Mouse (Mus musculus) ovary, postnatal 14 days (tissue): ENCODE measurements around the gene Dennd5b.
"Not testable (repeated sequence)": the region's sequence is repeated elsewhere in the genome, so short reads cannot be mapped to it uniquely, and the experiment has no call there.

ENCODE experiments used
- DNase-seq: peaks from one replicate; pipeline ENCODE4 v3.0.0; 2022; ENCODE audit warnings: low spot score

The Dennd5b gene

DNA sequence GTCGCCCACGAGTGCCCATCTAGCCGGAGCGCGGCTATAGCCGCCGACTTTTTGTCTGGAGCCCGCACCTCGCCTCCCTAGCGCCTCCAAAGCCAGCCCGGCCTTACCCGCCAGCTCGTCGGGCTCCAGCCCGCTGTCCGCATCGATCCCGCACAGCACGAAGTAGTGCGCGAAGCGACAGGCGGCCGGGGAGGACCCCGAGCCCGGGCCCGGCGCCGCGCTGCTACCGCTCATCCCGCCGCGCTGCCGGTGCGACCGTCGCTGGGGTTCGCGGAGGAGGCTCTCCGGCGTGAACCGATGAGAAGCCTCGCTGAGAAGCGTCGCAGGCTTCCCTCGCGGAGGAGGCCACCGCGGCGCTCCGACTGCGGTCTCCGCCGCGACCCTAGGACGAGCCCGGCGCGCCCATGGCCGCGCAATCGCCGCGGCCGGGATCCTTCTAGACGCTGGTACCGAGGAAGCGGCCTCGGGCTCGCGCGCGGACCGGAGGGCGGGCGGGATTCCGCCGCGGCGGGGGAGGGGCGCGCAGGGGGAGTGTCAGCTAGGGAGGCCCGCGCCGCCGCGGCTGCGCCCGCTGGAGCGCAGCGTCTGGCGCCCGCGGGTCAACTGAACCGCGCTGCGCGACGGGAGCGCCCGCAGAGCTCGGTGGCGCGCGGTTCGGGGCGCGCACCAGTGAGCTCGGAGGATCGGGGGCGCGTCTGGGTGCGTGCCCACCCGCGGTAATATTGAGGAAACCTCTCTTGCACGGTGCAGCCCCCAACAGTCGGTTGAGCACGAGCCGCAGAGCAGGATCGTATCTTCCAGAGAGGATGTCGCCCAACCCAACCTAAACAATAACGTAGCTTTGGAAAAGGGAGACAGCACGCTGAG is at the start of gene Dennd5b:
Gene Dennd5b (minus strand): TSS at position 605 of the 867 bp plus-strand sequence.
- DNase-seq: peak; percentile 68

DNA sequence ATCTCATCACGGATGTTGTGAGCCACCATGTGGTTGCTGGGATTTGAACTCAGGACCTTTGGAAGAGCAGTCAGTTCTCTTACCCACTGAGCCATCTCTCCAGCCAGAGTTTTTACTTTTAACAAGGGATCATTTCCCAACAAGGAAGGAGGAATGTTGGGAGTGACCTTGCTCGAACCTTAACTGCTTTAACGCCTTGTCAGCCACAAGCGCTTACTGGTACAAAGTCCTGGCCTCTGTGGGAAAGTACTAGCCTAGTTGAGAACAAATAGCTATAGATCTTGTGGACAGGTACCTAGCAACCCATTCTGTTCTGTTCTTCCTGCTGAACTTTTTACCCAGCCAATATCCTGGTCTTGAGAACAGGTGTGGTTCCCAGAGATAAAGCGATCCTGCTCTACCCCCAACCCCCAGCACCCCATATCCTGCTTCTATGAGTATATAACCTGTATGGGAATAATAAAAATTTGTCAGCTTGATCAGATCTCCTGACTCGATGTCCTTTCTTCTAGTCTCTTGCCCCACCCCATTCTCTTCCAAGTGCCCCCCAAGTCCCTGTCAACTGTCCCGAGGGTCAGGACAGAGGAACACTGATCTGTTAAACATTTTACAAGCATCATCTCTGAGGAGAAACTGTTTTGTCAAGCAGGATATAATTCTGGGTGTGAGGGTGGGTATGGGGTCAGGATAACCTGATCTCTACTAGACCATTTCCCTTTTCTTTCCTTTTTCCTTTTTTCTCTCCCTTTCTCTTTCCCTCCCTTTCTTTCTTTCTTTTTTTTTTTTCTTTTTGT is 47.2 kb upstream of the Dennd5b start:
- no peak for DNase-seq

DNA sequence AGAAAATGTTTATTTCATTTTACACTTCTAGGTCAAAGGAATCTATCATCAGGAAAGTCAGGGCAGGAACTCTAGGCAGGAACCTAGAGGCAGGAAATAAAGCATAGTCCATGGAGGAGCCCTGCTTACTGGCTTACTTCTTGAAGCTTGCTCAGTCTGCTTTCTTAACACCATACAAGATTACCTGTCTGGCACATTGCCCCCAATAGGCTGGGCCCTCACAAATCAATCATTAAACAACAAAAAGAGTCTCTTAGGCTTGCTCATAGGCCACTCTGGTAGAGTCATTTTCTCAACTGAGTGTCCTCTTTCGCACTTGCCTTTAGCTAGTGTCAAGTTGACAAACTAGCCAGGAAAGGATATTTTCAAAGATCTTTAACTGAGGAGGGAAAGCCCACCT is 43.7 kb upstream of the Dennd5b start:
- DNase-seq: no peak

DNA sequence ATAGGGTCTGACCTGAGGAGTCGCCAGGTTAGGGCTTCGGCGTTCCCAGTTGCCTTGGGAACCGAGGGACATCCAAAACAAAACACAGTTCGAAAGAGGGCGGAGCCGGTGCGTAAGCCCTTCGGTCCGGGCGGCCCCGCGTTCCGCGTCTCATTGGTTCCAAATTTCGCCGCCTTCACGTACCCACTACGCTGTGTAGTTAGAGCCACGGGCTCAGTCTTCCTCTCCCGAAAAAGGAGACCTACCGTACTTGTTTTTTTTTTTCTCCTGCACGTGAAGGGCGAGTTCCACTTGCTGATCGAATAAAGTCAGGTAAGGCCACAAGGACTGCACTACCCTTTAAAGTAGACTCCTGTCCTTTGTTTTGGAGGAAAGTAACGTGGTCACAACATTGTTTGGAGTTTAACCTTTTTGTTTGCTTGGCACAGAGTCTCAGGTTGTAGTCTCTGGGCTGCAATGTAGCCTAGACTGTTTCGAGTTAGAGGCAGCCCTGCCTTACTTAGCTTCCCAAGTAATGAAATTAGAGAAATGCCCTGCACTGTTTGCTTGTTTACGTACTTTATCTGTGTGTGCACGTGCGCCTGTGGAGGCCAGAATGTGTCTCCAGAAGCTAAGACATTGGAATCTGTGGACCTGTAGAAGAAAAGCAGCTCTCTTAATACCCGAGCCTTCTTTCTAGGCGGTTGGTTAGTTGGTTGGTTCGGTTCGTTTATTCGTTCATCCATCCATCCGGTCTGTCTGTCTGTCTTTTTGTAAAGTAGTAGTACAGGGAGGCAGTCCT is 40.1 kb upstream of the Dennd5b start:
- peak; percentile 75 for DNase-seq

DNA sequence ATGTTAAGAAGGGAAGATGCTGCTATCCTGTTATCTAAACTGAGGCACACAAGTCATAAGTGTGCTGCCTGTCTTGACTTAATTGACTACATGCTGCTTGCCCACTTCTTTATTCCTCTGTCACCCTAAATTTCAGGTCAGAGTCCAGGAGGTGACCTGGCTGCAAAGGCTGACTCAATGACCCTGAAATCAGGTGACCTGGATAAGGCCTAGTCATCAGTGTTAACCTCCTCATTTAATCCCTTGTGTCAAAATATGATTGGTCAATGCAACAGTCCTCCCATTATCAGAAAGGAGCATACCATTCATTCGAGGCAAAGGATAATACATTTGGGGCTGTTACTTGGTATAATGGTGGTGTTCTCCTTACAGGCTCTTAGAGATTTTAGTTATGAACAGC is 38.0 kb upstream of the Dennd5b start, which contains the start of gene Etfbkmt:
Gene Etfbkmt (plus strand): TSS at position 379 of the 400 bp plus-strand sequence.
- DNase-seq: no peak

DNA sequence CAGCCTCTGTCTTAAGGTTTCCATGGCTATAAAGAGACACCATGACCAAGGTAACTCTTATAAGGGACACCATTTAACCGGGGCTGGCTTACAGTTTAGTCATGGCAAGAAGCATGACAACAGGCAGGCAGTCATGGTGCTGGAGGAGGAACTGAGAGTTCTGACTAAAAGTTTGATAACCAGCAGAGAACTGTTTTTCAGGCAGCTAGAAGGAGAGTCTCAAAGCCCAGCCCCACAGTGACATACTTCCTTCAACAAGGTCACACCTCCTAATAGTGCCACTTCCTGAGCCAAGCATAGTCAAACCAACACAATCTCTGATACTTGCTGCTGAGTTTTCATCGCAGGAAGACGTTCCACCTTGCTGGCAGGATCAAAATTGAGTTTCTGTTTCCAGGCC is 37.5 kb upstream of the Dennd5b start:
- no peak for DNase-seq

DNA sequence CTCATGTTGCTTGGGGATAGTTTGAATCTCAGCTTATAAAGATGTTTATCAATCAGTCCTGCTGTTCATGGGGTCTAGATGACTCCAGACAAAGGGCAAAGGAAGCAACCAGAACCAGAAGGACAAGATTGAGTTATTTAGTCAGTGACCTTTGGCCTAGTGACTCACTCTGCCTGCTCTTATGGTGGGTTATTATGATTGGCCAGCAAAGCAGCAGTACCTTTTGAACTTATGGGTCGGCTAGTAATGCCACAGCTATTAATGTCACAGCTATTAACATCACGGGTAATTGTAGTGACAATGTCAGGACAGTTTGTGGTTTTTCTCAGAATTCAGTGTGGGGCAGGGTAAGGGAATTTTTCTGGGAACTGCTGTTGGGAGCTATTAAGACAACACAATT is 36.5 kb upstream of the Dennd5b start:
- DNase-seq: no peak

DNA sequence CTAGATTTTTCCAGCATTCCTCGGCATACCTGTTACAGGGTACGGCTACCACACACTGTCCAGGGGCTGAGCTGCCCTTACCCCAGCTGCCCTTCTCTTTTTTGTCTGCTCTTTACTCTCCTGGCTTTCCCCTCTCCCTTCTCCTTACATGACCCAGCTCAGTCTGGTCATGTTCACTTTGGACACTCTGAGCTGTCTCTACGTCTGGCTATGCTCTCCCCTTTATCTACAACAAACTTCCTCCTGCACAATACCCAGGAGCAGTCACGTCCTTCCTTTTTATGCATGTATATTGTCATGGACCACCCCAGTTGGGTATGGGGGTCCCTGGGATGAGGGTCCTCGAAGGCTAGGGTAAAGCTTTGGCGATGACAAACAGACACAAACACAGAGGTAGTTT is 34.2 kb upstream of the Dennd5b start:
- DNase-seq: no peak

DNA sequence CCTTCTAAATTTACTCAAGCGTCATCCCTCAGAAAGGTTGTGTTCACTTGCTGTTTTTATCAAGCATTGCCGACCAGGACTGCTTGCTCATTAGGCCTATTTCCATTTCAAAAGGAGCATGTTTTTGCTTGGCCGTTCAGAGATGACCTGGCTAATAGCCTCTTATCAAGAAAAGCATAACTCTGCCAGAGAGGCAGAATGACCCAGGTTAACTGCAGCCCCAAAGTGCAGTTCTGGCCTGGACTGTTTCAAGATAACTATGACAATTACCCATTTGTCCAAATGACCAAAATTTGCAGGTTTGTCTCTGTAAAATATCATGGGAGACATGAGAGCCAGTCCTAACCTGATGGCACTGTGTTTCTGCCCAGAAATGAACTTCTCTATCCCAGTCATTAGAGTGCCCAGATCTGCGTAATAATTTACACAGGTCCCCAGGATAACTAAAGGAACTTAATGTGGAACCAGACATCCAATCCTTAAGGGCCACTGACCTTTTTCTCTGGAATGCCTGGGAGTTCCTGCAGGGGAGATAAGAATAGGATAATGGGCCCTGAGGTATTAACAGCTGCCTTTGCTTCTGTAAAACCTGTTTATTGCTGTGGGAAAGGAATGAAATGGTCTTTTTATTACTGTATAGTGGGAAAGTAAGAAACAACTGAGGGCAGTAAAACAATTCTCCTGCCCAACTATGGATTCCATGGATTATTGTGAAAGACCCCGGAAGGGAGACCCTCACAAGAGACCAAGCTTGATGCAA is 33.1 kb upstream of the Dennd5b start:
- no peak for DNase-seq

DNA sequence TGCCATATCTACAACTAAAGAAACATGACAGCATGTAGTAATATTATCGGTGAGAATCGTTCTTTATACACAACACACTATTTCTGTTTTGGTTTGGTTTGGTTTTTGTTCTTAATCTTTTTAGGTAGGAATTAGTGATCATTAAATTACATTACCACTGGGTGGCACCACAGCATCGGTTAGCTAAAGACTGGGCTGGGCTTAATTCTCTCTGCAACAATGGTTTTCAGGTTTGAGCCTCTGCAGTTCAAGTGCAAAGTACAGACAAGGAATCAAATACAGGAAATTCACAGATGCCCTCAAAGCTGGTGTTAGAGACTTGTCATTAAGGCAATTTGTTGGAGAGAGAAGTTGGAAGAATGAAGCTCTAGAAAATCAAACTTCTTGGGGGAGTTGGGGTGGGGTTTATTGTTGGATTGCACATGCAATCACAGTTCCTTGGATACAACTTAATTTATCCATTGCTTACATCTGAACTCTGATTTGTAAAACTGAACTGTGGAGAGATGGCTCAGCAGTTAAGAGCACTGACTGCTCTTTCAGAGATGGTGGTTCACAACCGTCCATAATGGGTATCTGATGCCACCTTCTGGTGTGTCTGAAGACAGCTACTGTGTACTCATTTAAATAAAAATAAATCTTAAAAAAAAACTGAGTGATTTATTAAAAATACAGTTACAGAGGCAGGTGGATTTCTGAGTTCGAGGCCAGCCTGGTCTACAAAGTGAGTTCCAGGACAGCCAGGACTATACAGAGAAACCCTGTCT is 31.0 kb upstream of the Dennd5b start:
- DNase-seq: no peak

DNA sequence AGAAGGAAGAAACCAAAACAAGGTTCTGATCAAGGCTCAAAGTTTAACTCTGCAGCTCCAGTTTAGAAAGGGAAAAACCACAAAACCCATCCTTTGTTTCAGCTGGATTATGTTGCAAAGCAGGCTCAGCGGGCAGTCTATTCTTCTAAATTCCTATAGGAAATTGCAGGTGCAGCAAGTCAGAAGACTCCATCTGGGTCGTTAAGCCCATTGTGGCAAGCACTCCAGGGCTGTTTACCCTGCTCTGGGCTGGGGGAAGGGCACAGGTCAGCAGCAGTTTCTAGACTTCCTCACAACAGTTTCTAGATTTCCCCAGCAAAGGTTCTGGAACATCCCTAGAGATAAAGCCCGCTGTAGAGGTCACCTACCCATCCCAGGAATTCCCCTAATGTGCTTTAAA is 29.6 kb upstream of the Dennd5b start:
- no peak for DNase-seq

DNA sequence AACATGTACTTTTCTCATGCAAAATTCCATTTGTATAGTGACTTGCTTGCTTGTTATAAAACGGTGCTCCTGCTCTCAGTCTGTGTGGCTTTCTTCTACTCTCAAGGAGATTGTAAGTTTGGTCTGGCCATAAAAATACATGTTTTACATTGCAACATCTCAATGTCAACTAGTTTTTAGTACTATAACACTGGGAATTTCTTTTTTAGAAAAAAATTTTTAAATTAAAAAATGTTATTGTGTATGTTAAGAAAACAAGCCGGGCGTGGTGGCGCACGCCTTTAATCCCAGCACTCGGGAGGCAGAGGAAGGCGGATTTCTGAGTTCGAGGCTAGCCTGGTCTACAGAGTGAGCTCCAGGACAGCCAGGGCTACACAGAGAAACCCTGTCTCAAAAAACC is 28.4 kb upstream of the Dennd5b start, which contains the start of gene Gm10203:
Gene Gm10203 (plus strand): TSS at position 301 of the 400 bp plus-strand sequence.
- not testable (repeated sequence) for DNase-seq

DNA sequence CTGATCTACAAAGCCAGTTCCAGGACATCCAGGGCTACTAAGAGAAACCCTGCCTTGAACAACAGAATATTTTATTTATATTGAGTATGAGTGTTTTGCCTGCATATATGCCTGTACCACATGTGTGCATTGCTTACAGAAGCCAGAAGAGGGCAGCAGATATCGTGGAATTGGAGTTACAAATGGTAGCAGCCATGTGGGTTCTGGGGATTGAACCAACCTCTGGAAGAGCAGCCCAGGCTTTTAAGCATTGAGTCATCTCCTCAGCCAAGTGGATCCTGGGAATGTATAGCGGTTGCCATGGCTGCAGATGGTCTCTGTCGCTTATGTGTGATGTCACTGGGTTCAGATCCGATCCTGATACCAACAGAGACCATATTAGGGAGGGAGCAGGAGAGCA is 25.2 kb upstream of the Dennd5b start:
- DNase-seq: no peak

DNA sequence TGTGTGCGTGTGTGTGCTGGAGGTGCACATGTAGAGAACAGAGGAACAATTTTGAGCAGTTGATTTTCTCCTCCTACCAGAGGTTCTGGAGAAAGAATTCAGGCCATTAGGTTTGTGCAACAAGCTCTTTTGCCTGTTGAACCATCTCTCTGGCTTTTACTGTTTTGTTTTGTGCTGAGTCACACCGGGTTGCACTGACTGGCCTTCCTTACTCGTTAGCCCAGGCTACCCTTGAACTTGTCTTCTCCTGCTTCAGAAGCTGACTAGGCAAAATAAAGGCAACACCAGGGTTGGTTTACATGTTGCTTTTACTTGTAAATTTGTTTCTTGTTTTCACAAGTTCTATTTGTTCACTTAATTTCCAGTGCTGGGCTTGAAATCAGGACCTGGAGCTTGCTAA is 21.6 kb upstream of the Dennd5b start:
- no peak for DNase-seq

DNA sequence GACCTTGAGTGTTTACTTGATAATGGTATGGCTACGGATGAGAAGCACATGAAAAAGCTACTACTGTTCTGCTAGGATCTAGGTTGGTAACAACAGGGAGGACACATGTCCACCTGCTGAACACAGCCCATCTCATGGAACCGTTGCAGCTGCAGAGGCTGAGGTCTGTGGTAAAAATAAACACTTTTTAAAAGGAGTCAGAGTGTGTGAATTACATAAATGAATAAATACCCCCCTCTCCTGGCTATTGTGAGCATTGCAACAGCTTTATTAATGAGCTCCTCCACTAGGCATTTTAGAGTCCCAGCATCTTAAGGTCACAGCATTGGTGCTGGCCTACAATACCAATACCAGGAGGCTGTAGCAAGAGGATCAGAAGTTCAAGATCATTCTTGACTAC is 18.4 kb upstream of the Dennd5b start:
- DNase-seq: peak; percentile 61

DNA sequence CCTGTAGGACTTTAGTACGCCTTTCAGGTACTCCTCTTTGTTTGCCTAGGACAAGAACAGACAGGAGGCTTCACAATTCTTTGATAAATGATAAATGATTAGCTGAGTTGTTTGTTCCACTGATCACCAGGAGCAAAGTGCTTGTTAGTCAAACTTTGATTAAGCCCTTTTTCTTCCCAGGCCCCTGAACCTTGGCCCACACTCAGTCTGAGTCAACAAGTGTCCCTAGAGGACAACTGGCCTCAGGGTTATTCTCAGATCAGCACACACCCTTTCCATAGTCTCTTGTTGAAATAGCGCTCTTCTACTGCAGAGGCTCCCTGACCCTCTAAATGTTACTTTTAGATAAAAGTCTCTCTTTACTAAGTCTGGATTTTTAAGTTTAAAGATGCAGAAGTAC is 17.5 kb upstream of the Dennd5b start:
- DNase-seq: no peak

DNA sequence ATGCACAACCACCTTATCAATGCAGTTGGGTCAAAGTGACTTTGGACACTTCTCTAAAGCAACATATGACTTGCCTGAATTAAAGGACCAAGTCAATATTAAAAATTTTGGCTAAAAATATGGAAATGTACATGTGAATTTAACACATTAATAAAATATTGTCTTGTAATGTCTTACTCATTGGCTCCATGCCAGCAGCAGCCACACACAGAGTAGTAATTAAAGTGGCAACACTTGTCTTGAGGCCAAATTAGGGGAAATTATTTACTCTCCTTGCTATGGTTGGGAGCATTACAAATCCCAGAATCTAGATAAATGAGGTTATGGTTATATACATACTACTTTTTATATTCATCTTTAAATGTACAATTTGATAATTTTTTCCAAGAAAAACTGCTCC is 15.5 kb upstream of the Dennd5b start:
- DNase-seq: no peak

DNA sequence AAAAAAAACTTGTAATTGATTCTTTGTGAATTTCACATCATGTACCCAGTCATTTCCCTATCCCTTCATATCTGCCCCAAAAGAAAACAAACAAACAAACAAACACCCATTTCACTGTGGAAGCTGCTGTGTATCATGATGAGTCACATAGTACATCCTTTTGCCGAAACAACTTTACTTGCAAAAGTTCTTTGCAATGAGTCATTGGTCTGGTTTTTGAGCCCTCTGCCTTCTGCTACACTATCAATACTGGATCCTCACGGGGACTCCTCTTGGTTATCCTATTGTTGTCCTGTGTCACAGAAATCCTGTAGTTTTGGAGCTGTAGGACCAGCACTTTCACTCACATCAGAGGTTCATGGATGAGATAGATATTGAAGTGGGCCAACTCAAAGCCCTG is 7.4 kb upstream of the Dennd5b start:
- no peak for DNase-seq

DNA sequence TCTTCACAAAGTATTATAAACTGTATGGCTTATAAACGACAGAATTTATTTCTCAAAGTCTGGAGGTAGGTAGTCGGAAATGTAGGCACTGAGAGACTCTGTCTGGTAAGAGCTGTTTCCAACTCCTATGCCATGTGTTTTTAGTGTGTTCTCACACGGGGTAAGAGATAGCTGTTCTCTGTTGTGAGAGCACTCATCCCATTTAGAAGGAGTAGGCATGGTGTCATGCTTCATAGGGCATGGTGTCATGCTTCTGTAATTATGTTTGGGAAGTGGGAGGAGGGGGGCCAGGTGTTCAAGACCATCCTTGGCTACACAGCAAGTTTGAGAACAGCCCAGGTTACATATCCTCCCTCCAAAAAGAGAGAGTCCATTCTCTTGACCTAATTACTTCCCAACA is 6.1 kb upstream of the Dennd5b start:
- DNase-seq: no peak

DNA sequence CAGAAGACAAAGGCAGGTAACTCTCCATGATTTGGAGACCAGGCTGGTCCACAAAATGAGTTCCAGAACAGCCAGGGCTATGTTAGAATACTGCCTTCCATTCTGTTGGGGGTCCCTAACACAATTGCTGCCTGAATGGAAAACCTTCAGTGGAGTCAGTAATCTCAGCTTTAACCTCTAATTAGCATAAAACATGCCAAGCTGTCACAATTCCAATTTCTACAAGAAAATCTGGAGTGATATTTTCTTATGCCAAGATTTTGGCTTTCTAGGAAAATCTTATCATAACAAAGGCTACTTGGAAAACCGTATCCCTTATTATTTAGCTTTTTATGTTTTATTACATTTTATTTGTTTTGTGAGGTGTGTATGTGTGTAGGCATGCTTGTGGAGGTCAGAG is 2.0 kb upstream of the Dennd5b start:
- no peak for DNase-seq

DNA sequence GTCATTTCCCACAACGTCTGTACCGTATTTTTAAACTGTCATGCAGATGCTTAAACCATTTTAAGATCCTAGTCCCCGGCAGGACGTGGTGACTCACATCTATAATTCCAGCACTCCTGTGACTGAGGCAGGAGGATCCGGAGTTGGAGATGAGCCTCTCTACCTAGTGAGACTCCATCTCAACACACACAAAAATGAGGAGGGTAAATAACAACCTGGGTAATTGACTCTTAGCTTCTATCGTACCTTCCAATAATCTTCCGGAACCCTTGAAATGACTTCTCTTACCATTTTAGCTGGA is 413 bp upstream of the Dennd5b start:
- DNase-seq: no peak
